Mouse (Mus musculus): ENCODE measurements around the gene Metap1d. TPM values are rescaled to one million over a fixed set of nuclear protein-coding genes. Genes with fewer than 3 reads are reported as not detected.
A peak's percentile ranks its signal among the peaks of the same experiment; 100 is the strongest.

The Metap1d gene
- total and polyA plus RNA-seq, 2 experiments = 28.0 to 35.0 TPM

DNA sequence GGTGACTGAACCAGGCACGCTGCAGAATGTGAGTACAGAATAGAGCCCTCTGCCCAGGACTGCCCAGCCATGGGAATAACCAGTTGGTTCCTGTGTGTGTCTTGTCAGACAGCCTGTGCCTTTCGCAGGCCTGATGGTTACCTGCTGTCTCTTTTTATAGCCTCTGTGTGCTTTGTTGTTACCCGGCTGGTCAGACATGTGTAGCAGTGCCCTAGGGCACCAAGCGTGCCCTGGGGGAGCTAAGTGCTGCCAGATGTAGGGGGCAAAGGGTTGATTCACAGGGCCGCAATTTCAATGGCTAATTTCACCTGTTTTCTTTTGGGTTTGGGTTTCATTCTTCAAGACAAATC, 30.6 kb downstream of the Metap1d start:
- no peak overlapping the region for H3K4me3 ChIP-seq (ENCODE audit: insufficient read depth, low read depth, low read length)
- no peaks in the 10 kb centered on the region; the same call in 1 of the 2 replicates for H3K79me2 ChIP-seq (ENCODE audit: control insufficient read depth, insufficient read depth, low read length)
- no peak for DNase-seq (ENCODE audit: extremely low read depth, low read depth, low spot score)
- H3K27me3 ChIP-seq (ENCODE audit: control insufficient read depth, insufficient read depth, low read length) = no peaks in the 10 kb centered on the region
- H3K27ac ChIP-seq (replicated peaks; ENCODE audit: insufficient read depth, low read depth, low read length) = no peak overlapping the region
- H3K4me1 ChIP-seq (ENCODE audit: control insufficient read depth, insufficient read depth, low read length) = no peaks in the 10 kb centered on the region
- WGBS = 88% methylated on average over 5 of the region's 5 CpGs
- H3K9ac ChIP-seq (ENCODE audit: low read depth, low read length) = no peak overlapping the region
- H3K36me3 ChIP-seq (ENCODE audit: control insufficient read depth, insufficient read depth, low read length) = no peaks in the 10 kb centered on the region
- no peak for TF ChIP-seq CTCF (IDR thresholded peaks at IDR 0.05; ENCODE audit: low read depth, low read length)
- no peak for TF ChIP-seq POLR2A (IDR thresholded peaks at IDR 0.05; ENCODE audit: extremely low read depth, insufficient read depth, low read length)

DNA sequence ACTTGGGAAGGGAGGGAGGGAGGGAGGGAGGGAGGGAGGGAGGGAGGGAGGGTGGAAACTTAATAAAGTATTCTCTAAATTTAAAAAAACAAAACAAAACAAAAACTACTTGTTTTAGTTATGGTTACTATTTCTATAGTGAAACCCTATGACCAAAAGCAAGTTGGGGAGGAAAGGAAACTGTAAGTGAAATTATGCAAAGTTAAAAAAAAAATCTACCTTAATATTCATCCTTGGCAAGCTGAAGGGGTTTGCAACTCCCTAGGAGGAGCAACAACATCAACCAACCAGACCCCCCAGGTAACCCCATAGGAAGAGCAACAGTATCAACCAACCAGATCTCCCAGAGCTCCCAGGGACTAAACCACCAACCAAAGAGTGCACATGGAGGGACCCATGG, 38.2 kb downstream of the Metap1d start:
- no peak overlapping the region for H3K9ac ChIP-seq (ENCODE audit: low read depth, low read length)
- no peak overlapping the region for H3K4me3 ChIP-seq (ENCODE audit: insufficient read depth, low read depth, low read length)
- TF ChIP-seq CTCF (IDR thresholded peaks at IDR 0.05; ENCODE audit: low read depth, low read length) (no peak), POLR2A (IDR thresholded peaks at IDR 0.05; ENCODE audit: extremely low read depth, insufficient read depth, low read length) (no peak)
- no peak for DNase-seq (ENCODE audit: extremely low read depth, low read depth, low spot score)
- H3K79me2 ChIP-seq (ENCODE audit: control insufficient read depth, insufficient read depth, low read length) = no peaks in the 10 kb centered on the region
- H3K27me3 ChIP-seq (ENCODE audit: control insufficient read depth, insufficient read depth, low read length) = no peaks in the 10 kb centered on the region
- no peaks in the 10 kb centered on the region for H3K36me3 ChIP-seq (ENCODE audit: control insufficient read depth, insufficient read depth, low read length)
- no peak overlapping the region for H3K27ac ChIP-seq (replicated peaks; ENCODE audit: insufficient read depth, low read depth, low read length)
- no peaks in the 10 kb centered on the region for H3K4me1 ChIP-seq (ENCODE audit: control insufficient read depth, insufficient read depth, low read length)

DNA sequence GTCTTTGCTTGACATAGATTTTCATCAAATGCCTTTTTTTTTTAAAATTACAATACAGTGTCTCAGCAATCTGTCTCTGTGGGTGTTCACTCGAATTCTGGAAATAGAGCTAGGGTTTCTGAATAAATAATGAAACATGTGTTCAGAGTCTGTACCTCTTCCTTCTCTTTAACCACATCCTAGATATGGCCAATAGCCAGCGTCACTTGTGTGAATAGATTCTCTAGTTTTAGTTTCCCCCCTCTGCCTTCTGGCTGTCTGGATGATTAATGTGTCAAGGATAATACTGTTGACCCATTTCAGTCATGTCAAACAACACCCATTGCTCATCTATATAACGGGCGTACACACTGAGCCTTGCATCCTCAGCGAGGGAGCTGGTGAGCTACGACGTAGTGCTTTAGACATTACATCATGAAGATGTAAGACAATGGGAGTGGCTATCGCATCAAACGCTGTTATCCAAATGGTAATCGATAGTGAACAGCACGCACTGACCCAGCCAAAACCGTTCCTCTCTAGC, 40.1 kb downstream of the Metap1d start:
- Histone ChIP-seq H3K79me2 (ENCODE audit: control insufficient read depth, insufficient read depth, low read length) (no peaks in the 10 kb centered on the region), H3K36me3 (ENCODE audit: control insufficient read depth, insufficient read depth, low read length) (no peaks in the 10 kb centered on the region), H3K9ac (ENCODE audit: low read depth, low read length) (no peak overlapping the region), H3K4me3 (ENCODE audit: insufficient read depth, low read depth, low read length) (no peak overlapping the region), H3K27me3 (ENCODE audit: control insufficient read depth, insufficient read depth, low read length) (no peaks in the 10 kb centered on the region), H3K27ac (replicated peaks; ENCODE audit: insufficient read depth, low read depth, low read length) (no peak overlapping the region), H3K4me1 (ENCODE audit: control insufficient read depth, insufficient read depth, low read length) (peaks cover 5% of the 10 kb centered on the region)
- 80% methylated on average over 12 of the region's 12 CpGs for WGBS
- TF ChIP-seq POLR2A (IDR thresholded peaks at IDR 0.05; ENCODE audit: extremely low read depth, insufficient read depth, low read length) = no peak
- TF ChIP-seq CTCF (IDR thresholded peaks at IDR 0.05; ENCODE audit: low read depth, low read length) = no peak
- DNase-seq (ENCODE audit: extremely low read depth, low read depth, low spot score) = no peak

- H3K9ac ChIP-seq (ENCODE audit: low read depth, low read length) = no peak overlapping the region
- no peaks in the 10 kb centered on the region for H3K36me3 ChIP-seq (ENCODE audit: control insufficient read depth, insufficient read depth, low read length)
- H3K4me1 ChIP-seq (ENCODE audit: control insufficient read depth, insufficient read depth, low read length) = peaks cover 12% of the 10 kb centered on the region
- H3K79me2 ChIP-seq (ENCODE audit: control insufficient read depth, insufficient read depth, low read length) = no peaks in the 10 kb centered on the region
- DNase-seq (ENCODE audit: extremely low read depth, low read depth, low spot score) = no peak
- H3K4me3 ChIP-seq (ENCODE audit: insufficient read depth, low read depth, low read length) = no peak overlapping the region
- H3K27ac ChIP-seq (replicated peaks; ENCODE audit: insufficient read depth, low read depth, low read length) = no peak overlapping the region
- WGBS = 89% methylated on average over 10 of the region's 10 CpGs
- no peaks in the 10 kb centered on the region for H3K27me3 ChIP-seq (ENCODE audit: control insufficient read depth, insufficient read depth, low read length)
- TF ChIP-seq POLR2A (IDR thresholded peaks at IDR 0.05; ENCODE audit: extremely low read depth, insufficient read depth, low read length) (no peak), CTCF (IDR thresholded peaks at IDR 0.05; ENCODE audit: low read depth, low read length) (no peak)
These were observed 41.4 kb downstream of the Metap1d start for GRCm38 (mm10) chr2:71494503-71494902.

- Histone ChIP-seq H3K4me3 (ENCODE audit: insufficient read depth, low read depth, low read length) (no peak overlapping the region), H3K27ac (replicated peaks; ENCODE audit: insufficient read depth, low read depth, low read length) (no peak overlapping the region), H3K36me3 (ENCODE audit: control insufficient read depth, insufficient read depth, low read length) (no peaks in the 10 kb centered on the region), H3K27me3 (ENCODE audit: control insufficient read depth, insufficient read depth, low read length) (no peaks in the 10 kb centered on the region), H3K4me1 (ENCODE audit: control insufficient read depth, insufficient read depth, low read length) (peaks cover 15% of the 10 kb centered on the region), H3K79me2 (ENCODE audit: control insufficient read depth, insufficient read depth, low read length) (no peaks in the 10 kb centered on the region), H3K9ac (ENCODE audit: low read depth, low read length) (no peak overlapping the region)
- peak; percentile 10 for DNase-seq (ENCODE audit: extremely low read depth, low read depth, low spot score)
- TF ChIP-seq CTCF (IDR thresholded peaks at IDR 0.05; ENCODE audit: low read depth, low read length) = no peak
- no peak for TF ChIP-seq POLR2A (IDR thresholded peaks at IDR 0.05; ENCODE audit: extremely low read depth, insufficient read depth, low read length)
- WGBS = 41% methylated on average over 4 of the region's 4 CpGs
These were observed 41.9 kb downstream of the Metap1d start for GRCm38 (mm10) chr2:71494971-71495370.

- Histone ChIP-seq H3K36me3 (ENCODE audit: control insufficient read depth, insufficient read depth, low read length) (no peaks in the 10 kb centered on the region), H3K9ac (ENCODE audit: low read depth, low read length) (no peak overlapping the region), H3K4me3 (ENCODE audit: insufficient read depth, low read depth, low read length) (no peak overlapping the region), H3K79me2 (ENCODE audit: control insufficient read depth, insufficient read depth, low read length) (no peaks in the 10 kb centered on the region; the same call in 1 of the 2 replicates), H3K4me1 (ENCODE audit: control insufficient read depth, insufficient read depth, low read length) (peaks cover 17% of the 10 kb centered on the region), H3K27ac (replicated peaks; ENCODE audit: insufficient read depth, low read depth, low read length) (no peak overlapping the region), H3K27me3 (ENCODE audit: control insufficient read depth, insufficient read depth, low read length) (no peaks in the 10 kb centered on the region)
- WGBS = 29% methylated on average over 5 of the region's 5 CpGs
- DNase-seq (ENCODE audit: extremely low read depth, low read depth, low spot score) = peak; percentile 79
- no peak for TF ChIP-seq POLR2A (IDR thresholded peaks at IDR 0.05; ENCODE audit: extremely low read depth, insufficient read depth, low read length)
- TF ChIP-seq CTCF (IDR thresholded peaks at IDR 0.05; ENCODE audit: low read depth, low read length) = no peak
These were observed 44.1 kb downstream of the Metap1d start for GRCm38 (mm10) chr2:71497175-71497574.

Measured in liver, adult 2 months (tissue).